Comparison of ENCODE assay signal across 26 mouse cellular contexts in genomic region chr3:52011032-52011710, GRCm38 (mm10).
A peak's percentile ranks its signal among the peaks of the same experiment; 100 is the strongest.
DNase-seq lines count a peak whose midpoint lies in the region; ATAC-seq and TF ChIP-seq lines count a peak whose summit lies in the region.
"Had no signal": no experiment of that assay in that cellular context is flagged by ENCODE, and none has a peak within 500 bp of the region (broad histone marks: within the 10 kb centered on the region; RNA-seq: fewer than 3 reads in every experiment).

No protein-coding gene starts in this region.

- no peak overlapping the region for H3K9ac ChIP-seq in hindbrain, embryonic 13.5 days
- no peak overlapping the region for H3K9ac ChIP-seq in hindbrain, embryonic 14.5 days
- no peak overlapping the region for H3K9ac ChIP-seq in lung, embryonic 16.5 days (ENCODE audit: low read length)
- 0 out of 2 replicates have a peak overlapping the region, but pooled peaks have one; percentile 31 for H3K9ac ChIP-seq in stomach, embryonic 16.5 days (ENCODE audit: low read length)
- no peak overlapping the region for H3K9ac ChIP-seq in heart, adult 2 months (ENCODE audit: low read depth, low read length)
- H3K9ac ChIP-seq: forebrain, embryonic 13.5 days; heart, embryonic 12.5 days; hindbrain, embryonic 15.5 days; limb, embryonic 13.5 days; midbrain, embryonic 12.5 days had no signal

- no peaks in the 10 kb centered on the region for H3K27me3 ChIP-seq in hindbrain, embryonic 13.5 days
- H3K27me3 ChIP-seq in hindbrain, embryonic 14.5 days (ENCODE audit: control insufficient read depth, insufficient read depth, low read length) = no peaks in the 10 kb centered on the region
- no peaks in the 10 kb centered on the region for H3K27me3 ChIP-seq in lung, embryonic 16.5 days (ENCODE audit: control insufficient read depth, insufficient read depth, low read depth, low read length)
- no peaks in the 10 kb centered on the region for H3K27me3 ChIP-seq in embryonic facial prominence, embryonic 10.5 days (replicated peaks; ENCODE audit: low read depth, poor library complexity, severe bottlenecking)
- H3K27me3 ChIP-seq in stomach, embryonic 16.5 days (ENCODE audit: control insufficient read depth, insufficient read depth, low read length) = no peaks in the 10 kb centered on the region
- no peaks in the 10 kb centered on the region for H3K27me3 ChIP-seq in heart, adult 2 months (ENCODE audit: control insufficient read depth, insufficient read depth, low read length)
- H3K27me3 ChIP-seq: CH12.LX; forebrain, embryonic 13.5 days; heart, embryonic 12.5 days; hindbrain, embryonic 15.5 days; limb, embryonic 13.5 days; midbrain, embryonic 12.5 days; Patski had no signal

- H3K36me3 ChIP-seq in hindbrain, embryonic 13.5 days = no peaks in the 10 kb centered on the region
- H3K36me3 ChIP-seq in hindbrain, embryonic 14.5 days (replicated peaks; ENCODE audit: control insufficient read depth, insufficient read depth) = no peaks in the 10 kb centered on the region
- no peaks in the 10 kb centered on the region for H3K36me3 ChIP-seq in lung, embryonic 16.5 days (ENCODE audit: control insufficient read depth, insufficient read depth, low read length)
- H3K36me3 ChIP-seq in embryonic facial prominence, embryonic 10.5 days (replicated peaks) = no peaks in the 10 kb centered on the region
- H3K36me3 ChIP-seq in stomach, embryonic 16.5 days (ENCODE audit: control insufficient read depth, insufficient read depth, low read length) = no peaks in the 10 kb centered on the region
- H3K36me3 ChIP-seq in heart, adult 2 months (ENCODE audit: control insufficient read depth, insufficient read depth, low read length) = no peaks in the 10 kb centered on the region
- H3K36me3 ChIP-seq: G1E; heart, embryonic 12.5 days; hindbrain, embryonic 15.5 days; limb, embryonic 13.5 days; midbrain, embryonic 12.5 days had no signal

- no peak for DNase-seq in hindbrain, embryonic 14.5 days (ENCODE audit: low spot score)
- DNase-seq in lung, adult 18-20 months = no peak
- no peak for DNase-seq in embryonic facial prominence, embryonic 10.5 days (ENCODE audit: low spot score)
- DNase-seq in heart, adult 2 months = no peak
- DNase-seq: adrenal gland, adult 2 months; B cell, adult 2 months; cerebellum, adult 11 months; cerebellum, adult 9-11 months; gastrocnemius, adult 2 months; heart, postnatal 10 days; kidney, adult 2 months; kidney, postnatal 36 days; lung, adult 2 months; right cerebral cortex, postnatal 14 days; thymus, postnatal 14 days had no signal

- no peaks in the 10 kb centered on the region for H3K9me3 ChIP-seq in hindbrain, embryonic 13.5 days
- H3K9me3 ChIP-seq in hindbrain, embryonic 14.5 days (ENCODE audit: control insufficient read depth, low read length) = no peaks in the 10 kb centered on the region
- H3K9me3 ChIP-seq in lung, embryonic 16.5 days (ENCODE audit: control insufficient read depth, low read length) = no peaks in the 10 kb centered on the region
- H3K9me3 ChIP-seq in embryonic facial prominence, embryonic 10.5 days = no peaks in the 10 kb centered on the region
- H3K9me3 ChIP-seq in stomach, embryonic 16.5 days (replicated peaks; ENCODE audit: control insufficient read depth, low read length) = no peaks in the 10 kb centered on the region
- H3K9me3 ChIP-seq: forebrain, embryonic 13.5 days; G1E; heart, embryonic 12.5 days; hindbrain, embryonic 15.5 days; limb, embryonic 13.5 days; midbrain, embryonic 12.5 days had no signal

- peaks cover 48% of the 10 kb centered on the region for H3K4me1 ChIP-seq in hindbrain, embryonic 13.5 days (replicated peaks)
- H3K4me1 ChIP-seq in hindbrain, embryonic 14.5 days (replicated peaks; ENCODE audit: control insufficient read depth, insufficient read depth, low read length) = peaks cover 26% of the 10 kb centered on the region
- peaks cover 25% of the 10 kb centered on the region for H3K4me1 ChIP-seq in lung, embryonic 16.5 days (replicated peaks; ENCODE audit: control insufficient read depth, insufficient read depth, low read length)
- H3K4me1 ChIP-seq in embryonic facial prominence, embryonic 10.5 days = peaks cover 53% of the 10 kb centered on the region
- peaks cover 22% of the 10 kb centered on the region for H3K4me1 ChIP-seq in stomach, embryonic 16.5 days (ENCODE audit: control insufficient read depth, insufficient read depth, low read length)
- H3K4me1 ChIP-seq in heart, adult 2 months (ENCODE audit: control insufficient read depth, insufficient read depth, low read length) = peaks cover 3% of the 10 kb centered on the region; the same call in 1 of the 2 replicates

- WGBS in hindbrain, embryonic 13.5 days = 65% methylated on average over 9 of the region's 9 CpGs
- WGBS in hindbrain, embryonic 14.5 days = 61% methylated on average over 9 of the region's 9 CpGs
- 59% methylated on average over 9 of the region's 9 CpGs for WGBS in lung, embryonic 16.5 days
- 78% methylated on average over 9 of the region's 9 CpGs for whole genome bisulfite sequencing in embryonic facial prominence, embryonic 10.5 days
- 66% methylated on average over 9 of the region's 9 CpGs for WGBS in stomach, embryonic 16.5 days
- WGBS in heart, adult 2 months = 82% methylated on average over 9 of the region's 9 CpGs

- no peak for TF ChIP-seq POLR2A in heart, adult 2 months (IDR thresholded peaks at IDR 0.05; ENCODE audit: insufficient read depth, low read depth, low read length)

- TF ChIP-seq CTCF in heart, adult 2 months (IDR thresholded peaks at IDR 0.05) = no peak

- ATAC-seq in hindbrain, embryonic 13.5 days (ENCODE audit: low FRiP score) = no peak
- no peak for ATAC-seq in hindbrain, embryonic 14.5 days (ENCODE audit: low FRiP score)
- ATAC-seq in lung, embryonic 16.5 days (ENCODE audit: low read depth) = peak; percentile 29; the same call in 1 of the 2 replicates
- ATAC-seq in stomach, embryonic 16.5 days (ENCODE audit: insufficient read depth, low FRiP score) = no peak
- ATAC-seq: forebrain, embryonic 13.5 days; Patski had no signal

- H3K27ac ChIP-seq in hindbrain, embryonic 13.5 days = 0 out of 2 replicates have a peak overlapping the region, but pooled peaks have one; percentile 23
- H3K27ac ChIP-seq in hindbrain, embryonic 14.5 days = no peak overlapping the region
- no peak overlapping the region for H3K27ac ChIP-seq in lung, embryonic 16.5 days (ENCODE audit: low read length)
- H3K27ac ChIP-seq in embryonic facial prominence, embryonic 10.5 days (replicated peaks) = 0 out of 2 replicates have a peak overlapping the region, but pooled peaks have one; percentile 16
- no peak overlapping the region for H3K27ac ChIP-seq in stomach, embryonic 16.5 days (ENCODE audit: low read length)
- no peak overlapping the region for H3K27ac ChIP-seq in heart, adult 2 months
- H3K27ac ChIP-seq: forebrain, embryonic 13.5 days; gastrocnemius, adult 2 months; hindbrain, embryonic 15.5 days; limb, embryonic 13.5 days; midbrain, embryonic 12.5 days had no signal

- no peak overlapping the region for H3K4me2 ChIP-seq in hindbrain, embryonic 13.5 days
- H3K4me2 ChIP-seq in hindbrain, embryonic 14.5 days (replicated peaks) = no peak overlapping the region
- H3K4me2 ChIP-seq in lung, embryonic 16.5 days (ENCODE audit: low read depth, low read length) = no peak overlapping the region
- H3K4me2 ChIP-seq in stomach, embryonic 16.5 days (ENCODE audit: low read depth, low read length) = no peak overlapping the region
- H3K4me2 ChIP-seq: forebrain, embryonic 13.5 days; heart, embryonic 12.5 days; hindbrain, embryonic 15.5 days; limb, embryonic 13.5 days; midbrain, embryonic 12.5 days had no signal

- H3K4me3 ChIP-seq in hindbrain, embryonic 13.5 days = no peak overlapping the region
- no peak overlapping the region for H3K4me3 ChIP-seq in hindbrain, embryonic 14.5 days (replicated peaks; ENCODE audit: low read length)
- no peak overlapping the region for H3K4me3 ChIP-seq in lung, embryonic 16.5 days (ENCODE audit: low read length)
- H3K4me3 ChIP-seq in embryonic facial prominence, embryonic 10.5 days = no peak overlapping the region
- H3K4me3 ChIP-seq in stomach, embryonic 16.5 days (replicated peaks; ENCODE audit: low read length) = no peak overlapping the region
- H3K4me3 ChIP-seq in heart, adult 2 months = no peak overlapping the region
- H3K4me3 ChIP-seq: forebrain, embryonic 13.5 days; gastrocnemius, adult 2 months; heart, embryonic 12.5 days; hindbrain, embryonic 15.5 days; limb, embryonic 13.5 days; midbrain, embryonic 12.5 days had no signal

- H3K79me2 ChIP-seq in heart, adult 2 months (replicated peaks; ENCODE audit: control insufficient read depth, insufficient read depth, low read length) = no peaks in the 10 kb centered on the region

- intact Hi-C loops in heart, adult 2 months (cut with DNase I) = no loop called here

- no peak for TF ChIP-seq EP300 in heart, adult 2 months (IDR thresholded peaks at IDR 0.05; ENCODE audit: insufficient read depth, low read depth, low read length)

Comparison
In these comparisons a context has a peak if more than half of its experiments do, and no peak if none do; other contexts are left out.
1. H3K27ac ChIP-seq: peak in hindbrain, embryonic 13.5 days (single experiment) and embryonic facial prominence, embryonic 10.5 days (single experiment); none in hindbrain, embryonic 14.5 days (single experiment), lung, embryonic 16.5 days (single experiment), stomach, embryonic 16.5 days (single experiment) and heart, adult 2 months (single experiment).